Mouse (Mus musculus) myocyte (in vitro differentiated cells): ENCODE data around the gene Arhgap20.

Experiments used
- E2F4 ChIP-seq: IDR thresholded peaks from one replicate; pipeline ENCODE4 v1.6.1; 2011; ENCODE audit warnings: mild to moderate bottlenecking, control low read depth, moderate library complexity; ENCODE audit not compliant: insufficient read depth
- MAX ChIP-seq: IDR thresholded peaks from one replicate; pipeline ENCODE4 v1.6.1; 2011; ENCODE audit warnings: low read depth, mild to moderate bottlenecking, control low read depth
- POLR2A ChIP-seq: IDR thresholded peaks from one replicate; pipeline ENCODE4 v1.6.1; 2011; ENCODE audit warnings: low read depth, mild to moderate bottlenecking, control low read depth, moderate library complexity; ENCODE audit not compliant: insufficient read length
- REST ChIP-seq: IDR thresholded peaks from one replicate; pipeline ENCODE4 v1.6.1; 2011; ENCODE audit warnings: mild to moderate bottlenecking, control low read depth, moderate library complexity; ENCODE audit not compliant: insufficient read depth, insufficient read length
- TCF12 ChIP-seq: IDR thresholded peaks from one replicate; pipeline ENCODE4 v1.6.1; 2011; ENCODE audit warnings: mild to moderate bottlenecking, control low read depth; ENCODE audit not compliant: poor library complexity, insufficient read depth, severe bottlenecking

- no peak for TF ChIP-seq E2F4
- no peak for TF ChIP-seq REST
- no peak for TF ChIP-seq TCF12
- TF ChIP-seq MAX = no peak
- TF ChIP-seq POLR2A = no peak
Measured at GRCm38 (mm10) chr9:51853772-51854171, 88.6 kb downstream of the Arhgap20 start.
